Mouse (Mus musculus) layer of hippocampus, adult 9-11 months (tissue): ENCODE results near the gene Adh7.

Source experiments
- DNase-seq: peaks from one replicate; pipeline ENCODE4 v3.0.0; 2022

The Adh7 gene

DNA sequence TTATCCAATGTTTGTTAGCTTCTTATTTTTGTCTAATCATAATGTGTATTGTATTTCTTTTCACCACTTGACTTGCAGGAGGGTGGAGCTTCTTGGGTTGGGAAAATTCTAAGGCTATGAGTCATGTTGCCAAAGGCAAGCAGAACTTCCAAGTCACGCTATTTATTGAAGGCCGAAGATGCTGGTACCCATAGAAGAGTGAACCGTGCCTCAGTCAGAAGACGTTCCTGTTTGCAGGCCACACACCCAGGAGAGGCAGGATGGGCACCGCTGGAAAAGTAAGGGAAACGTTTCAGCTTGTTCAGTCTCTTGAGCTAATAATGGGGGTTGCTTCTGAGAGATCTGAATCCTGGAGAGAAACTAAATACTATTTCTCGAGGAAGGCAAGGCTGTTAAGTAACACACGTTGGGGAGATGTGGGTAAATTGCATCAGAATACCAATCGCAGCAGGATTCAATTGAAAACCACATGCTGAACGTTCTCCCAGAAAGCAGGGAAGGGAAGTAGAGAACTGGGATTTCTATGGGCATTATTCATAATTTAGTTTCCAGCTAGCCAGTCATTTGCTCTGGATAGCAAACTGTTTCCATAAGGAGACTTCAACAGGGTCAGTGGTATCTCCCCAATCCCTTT is at the start of gene Adh7:
TSS of gene Adh7 (plus strand) at position 130 of the 634 bp plus-strand sequence.
- DNase-seq: no peak

DNA sequence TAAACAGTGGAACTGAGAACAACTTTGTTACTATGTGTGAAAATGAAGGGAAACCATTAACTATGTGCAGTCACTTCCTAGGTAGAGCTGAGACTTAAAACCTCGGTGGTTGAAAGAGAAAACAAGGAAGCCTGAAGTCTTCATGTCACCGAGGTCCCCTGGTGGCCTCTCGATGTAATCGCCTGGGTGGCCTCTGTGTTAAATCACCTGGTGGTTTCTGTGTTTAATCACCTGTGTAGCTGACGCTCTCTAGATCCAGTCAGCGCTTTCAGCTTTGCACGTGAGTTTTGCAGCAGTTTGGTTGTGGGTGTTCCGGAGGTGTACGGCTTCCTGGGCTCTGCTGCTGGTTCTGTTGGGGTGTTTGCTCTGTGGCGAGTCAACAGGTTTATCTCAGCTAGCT is 44.3 kb upstream of the Adh7 start:
- no peak for DNase-seq

DNA sequence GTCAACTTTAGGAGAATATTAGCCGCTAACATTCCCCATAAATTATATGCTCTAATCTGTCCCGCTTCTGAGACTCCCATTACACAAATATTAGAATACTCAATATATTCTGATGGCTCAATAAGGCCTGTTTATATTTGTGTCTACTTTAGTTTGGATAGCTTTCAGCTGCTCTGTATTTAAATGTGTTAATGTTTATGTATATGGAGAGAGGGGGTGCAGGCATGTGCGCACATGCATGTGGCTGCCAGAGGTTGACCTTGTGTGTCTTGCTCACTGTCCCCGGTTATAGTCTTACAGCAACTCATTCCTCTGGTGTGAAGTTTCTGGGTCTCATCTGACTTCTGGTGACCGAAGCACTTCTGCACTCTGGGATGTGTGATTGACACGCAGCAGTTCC is 42.0 kb upstream of the Adh7 start:
- no peak for DNase-seq

DNA sequence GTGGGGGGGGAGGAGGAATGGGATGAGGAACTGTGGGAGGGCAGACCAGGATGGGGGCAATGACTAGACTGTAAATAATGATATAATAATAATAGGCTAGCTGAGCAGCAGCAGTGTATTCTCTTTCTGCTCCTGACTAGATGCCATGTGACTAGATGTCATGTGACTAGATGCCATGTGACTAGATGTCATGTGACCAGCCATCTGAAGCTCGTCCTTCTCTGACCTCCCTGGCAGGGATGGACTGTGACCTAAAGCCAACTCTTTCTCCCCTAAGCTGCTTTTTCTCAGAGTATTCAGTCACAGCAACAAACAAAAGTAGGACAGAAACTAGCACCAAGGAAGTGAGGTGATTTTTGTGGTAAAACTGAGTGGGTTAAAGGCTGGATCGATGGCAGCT is 35.5 kb upstream of the Adh7 start:
- DNase-seq: no peak

- DNase-seq: no peak
Observed at GRCm38 (mm10) chr3:138183371-138183770, 34.2 kb upstream of the Adh7 start.

DNA sequence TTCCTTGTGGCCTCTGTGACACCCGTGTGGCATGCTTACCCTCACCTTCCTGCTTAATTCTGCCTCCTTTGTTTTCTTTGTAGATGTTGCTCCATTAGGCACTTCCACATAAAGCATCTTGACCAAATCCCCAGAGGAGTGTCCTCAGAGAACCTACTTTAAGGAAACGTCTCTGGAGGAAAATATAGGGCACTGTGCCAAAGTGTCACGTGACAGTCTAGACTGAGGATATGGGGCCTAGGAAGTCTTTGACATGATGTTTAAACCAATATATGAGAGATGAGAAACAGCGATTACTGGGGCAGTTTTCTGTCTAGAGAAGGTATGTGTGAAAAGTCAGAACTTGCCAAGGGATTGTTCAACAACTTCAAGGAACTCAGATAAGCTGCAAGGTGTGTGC is 32.3 kb upstream of the Adh7 start:
- no peak for DNase-seq

GRCm38 (mm10) chr3:138185995-138186930 is 31.3 kb upstream of the Adh7 start:
- no peak for DNase-seq

DNA sequence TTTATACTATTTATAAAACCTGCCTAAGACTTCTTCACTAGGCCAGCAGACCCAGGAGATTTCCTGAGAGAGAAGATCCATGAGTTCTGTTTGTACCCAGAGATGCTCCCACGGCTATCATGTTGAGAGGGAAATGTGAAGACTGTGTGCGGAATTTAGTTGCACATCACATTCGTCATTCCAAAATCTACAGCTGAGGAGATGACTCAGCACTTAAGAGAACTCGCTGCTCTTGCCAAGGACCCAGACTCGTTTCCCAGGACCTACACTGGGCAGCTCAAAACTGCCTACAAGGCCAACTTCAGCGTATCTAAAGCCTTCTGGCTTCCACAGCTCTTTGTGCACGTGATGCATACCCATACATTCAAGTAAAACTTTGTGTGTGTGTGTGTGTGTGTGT is 25.3 kb upstream of the Adh7 start:
- DNase-seq: no peak

- DNase-seq: no peak
Observed at GRCm38 (mm10) chr3:138193683-138194302, 23.8 kb upstream of the Adh7 start, which contains the start of gene 4930579F01Rik. TSS of gene 4930579F01Rik (minus strand) at chr3:138193825.

DNA sequence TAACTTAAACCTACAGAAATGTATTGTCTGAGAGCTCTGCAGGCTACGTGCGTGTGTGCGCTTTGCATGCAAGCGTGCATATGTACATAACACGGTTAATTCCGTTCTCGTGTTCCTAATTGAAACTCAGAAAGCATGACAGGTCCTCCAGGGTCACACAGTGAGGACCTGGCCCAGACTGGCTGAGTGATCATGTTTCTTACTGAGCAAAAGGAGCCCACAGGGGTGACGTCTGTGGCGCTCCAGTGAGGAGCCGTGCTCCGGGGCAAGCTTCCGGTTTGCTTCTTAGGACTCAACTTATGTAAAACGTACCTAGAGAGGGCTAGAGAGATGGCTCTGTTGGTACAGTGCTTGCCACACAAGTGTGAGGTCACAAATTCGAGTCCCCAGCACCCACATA is 20.5 kb upstream of the Adh7 start:
- no peak for DNase-seq

DNA sequence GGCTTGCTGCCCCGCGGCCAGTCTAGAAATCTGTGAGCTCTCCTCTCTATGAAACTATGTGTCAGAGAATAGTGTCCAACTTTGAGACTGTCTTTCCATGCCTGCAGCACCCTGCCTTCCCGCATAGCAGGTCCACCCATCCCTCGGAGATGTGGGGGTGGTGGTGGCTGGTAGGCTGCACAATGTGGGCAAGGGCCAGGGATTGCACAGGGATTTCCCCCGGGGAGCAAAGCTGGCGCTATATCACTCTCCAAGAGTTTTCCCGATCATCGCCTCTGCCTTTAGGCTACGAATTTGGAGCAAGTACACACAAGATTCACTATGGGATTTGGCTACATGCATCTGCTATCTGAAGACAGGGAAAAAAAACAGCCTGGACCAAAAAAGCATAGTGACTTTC is 20.0 kb upstream of the Adh7 start:
- DNase-seq: no peak

- DNase-seq: peak; percentile 81
Observed at GRCm38 (mm10) chr3:138197973-138198721, 19.4 kb upstream of the Adh7 start.

DNA sequence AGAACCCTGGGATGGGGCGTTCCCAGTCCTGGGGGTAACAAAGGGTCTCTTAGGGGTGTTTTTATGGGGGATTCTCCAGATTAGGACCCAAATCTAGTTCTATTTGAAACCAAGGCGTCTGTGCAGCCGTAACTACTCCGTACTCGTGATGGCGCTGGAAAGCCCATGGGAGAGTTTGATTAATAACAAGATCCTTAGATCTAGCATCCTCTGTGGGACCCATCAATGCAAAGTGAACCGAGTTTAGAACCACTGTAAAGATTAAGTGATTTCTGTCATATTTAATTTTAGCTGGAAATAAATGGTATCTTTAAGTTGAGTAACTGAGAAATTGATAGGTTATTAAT is 18.9 kb upstream of the Adh7 start:
- DNase-seq: no peak

DNA sequence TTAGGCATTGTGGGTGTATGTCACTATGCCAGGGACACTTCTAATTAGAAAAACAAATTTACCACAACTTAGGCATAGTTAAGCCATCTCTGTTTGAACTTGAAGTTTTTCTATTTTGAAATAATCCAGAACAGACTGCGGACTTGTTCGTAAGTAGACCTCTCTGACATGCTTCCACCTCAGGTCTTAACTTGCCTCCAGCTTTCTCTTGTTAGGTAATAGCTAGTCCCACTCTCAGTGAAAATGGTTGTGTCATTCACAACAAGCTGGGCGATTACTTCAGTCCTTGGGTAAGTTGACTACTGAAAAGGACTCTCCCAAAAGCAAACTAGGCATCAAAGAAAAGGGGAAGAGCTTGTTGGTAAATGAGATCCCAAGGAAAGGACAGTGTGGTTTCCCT is 8.7 kb upstream of the Adh7 start:
- DNase-seq: no peak

- no peak for DNase-seq
Observed at GRCm38 (mm10) chr3:138210432-138211075, 7.0 kb upstream of the Adh7 start.

GRCm38 (mm10) chr3:138212431-138212951 is 5.1 kb upstream of the Adh7 start:
- no peak for DNase-seq

DNA sequence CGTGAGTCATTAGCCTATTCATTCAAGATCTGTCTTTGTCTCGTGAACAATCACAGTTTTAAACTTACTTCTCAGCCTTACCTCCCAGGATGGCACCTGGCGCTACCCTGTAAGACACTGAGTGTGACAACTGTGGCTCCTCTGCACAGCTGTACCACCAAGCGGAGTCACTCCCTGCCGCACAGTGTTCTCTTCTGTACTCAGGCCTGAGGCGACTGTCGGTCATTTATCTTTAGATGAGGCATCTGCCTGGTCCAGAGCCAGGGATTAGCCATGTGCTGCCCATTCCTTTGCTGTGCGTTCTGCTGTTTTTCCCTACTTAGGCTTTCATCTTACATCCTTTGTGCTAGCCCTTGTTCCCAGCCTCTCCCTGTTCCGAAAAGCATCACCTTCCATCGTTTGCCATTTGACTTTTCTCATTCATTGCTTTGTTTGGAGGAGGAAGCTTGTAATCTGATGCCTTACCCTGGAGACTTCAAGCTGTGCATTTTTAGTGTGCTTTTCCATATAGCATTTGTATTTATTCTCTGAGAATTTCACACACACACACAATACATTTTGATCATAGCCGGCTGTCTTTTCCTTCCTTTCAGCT is 2.1 kb upstream of the Adh7 start:
- DNase-seq: no peak

DNA sequence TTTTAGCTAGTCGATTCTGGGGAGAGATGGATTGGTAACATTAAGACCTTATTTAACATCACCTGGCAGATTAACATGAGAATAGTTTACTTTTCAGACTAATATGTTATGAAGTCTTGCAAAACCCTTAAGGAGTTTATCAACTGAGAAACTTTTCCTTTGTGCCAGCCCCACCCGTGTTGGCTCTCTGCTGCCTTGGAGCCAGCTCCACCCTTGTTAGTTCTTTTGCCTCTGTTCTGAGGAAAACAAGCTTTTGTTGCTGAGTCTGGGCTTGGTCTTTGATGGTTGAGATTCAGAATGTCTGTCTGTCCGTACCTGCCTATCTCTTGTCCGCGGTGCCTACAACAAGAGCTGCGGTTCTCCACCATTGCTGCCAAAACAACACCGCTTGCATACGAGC is 1.5 kb upstream of the Adh7 start:
- DNase-seq: no peak

DNA sequence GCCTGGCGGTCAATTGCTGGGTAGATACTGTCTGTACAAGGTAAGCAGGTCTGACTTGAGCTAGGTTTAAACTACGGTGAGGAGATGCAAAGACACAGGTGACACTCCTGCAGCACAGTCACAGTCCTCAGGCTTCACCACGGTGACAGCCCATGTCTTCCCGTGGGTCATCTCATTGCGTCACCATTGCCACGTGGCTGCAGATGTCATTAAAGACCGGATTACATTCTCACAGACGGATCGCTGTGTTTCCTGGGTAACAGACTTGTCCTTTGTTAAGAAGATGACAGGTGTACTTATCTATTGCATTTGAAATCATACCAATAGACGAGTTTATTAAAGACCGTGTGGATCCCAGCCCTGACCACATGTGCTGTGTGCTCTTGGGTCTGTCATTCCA is 3.6 kb downstream of the Adh7 start:
- no peak for DNase-seq

DNA sequence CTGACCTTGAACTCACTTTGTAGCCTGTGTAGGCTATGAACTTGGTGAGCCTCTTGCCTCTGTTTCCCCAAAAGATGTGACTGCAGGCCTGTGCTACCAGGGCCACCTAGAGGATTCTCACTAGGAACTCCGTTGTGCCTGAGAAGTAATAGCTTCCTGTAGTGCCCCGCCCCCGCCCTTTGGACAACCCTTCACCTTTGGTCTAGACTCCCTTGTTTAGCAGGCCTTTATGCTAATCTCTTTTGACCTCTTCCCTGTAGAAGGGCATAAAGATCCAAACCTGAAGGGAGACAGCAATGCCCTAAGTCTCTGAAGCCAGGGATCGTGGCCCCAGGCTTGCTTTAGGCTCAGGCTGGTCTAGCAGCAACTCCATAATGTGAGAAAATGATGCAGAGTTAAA is 5.0 kb downstream of the Adh7 start:
- DNase-seq: no peak

DNA sequence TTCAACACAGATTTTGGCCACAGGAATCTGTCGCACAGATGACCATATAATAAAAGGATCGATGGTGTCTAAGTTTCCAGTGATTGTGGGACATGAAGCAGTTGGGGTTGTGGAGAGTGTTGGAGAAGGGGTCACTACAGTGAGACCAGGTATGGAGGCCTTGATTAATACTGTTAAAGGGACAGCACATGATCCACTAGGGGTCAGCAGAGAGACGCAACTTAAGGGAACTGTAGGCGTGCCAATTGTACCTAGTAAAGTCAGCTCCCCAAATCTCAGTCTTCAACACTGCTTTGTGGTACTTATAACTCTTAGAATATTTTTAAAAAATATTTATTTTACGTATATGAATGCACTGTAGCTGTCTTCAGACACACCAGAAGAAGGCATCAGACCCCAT is 5.4 kb downstream of the Adh7 start:
- peak; percentile 47 for DNase-seq

GRCm38 (mm10) chr3:138224363-138224954 is 6.9 kb downstream of the Adh7 start:
- DNase-seq: no peak
